Mouse (Mus musculus): Measurements from ENCODE around the gene Bicra. TPM values are rescaled to one million over a fixed set of nuclear protein-coding genes. Genes with fewer than 3 reads are reported as not detected.

Bicra gene
- polyA plus RNA-seq, 1 experiment from 2014 or later: 6.9 TPM

GRCm38 (mm10) chr7:16024603-16025222 lies 23.0 kb downstream of the Bicra start:
- no peak for DNase-seq (ENCODE audit: low spot score)
- no peaks in the 10 kb centered on the region for H3K27me3 ChIP-seq (ENCODE audit: low read depth, poor library complexity, severe bottlenecking)
- no peaks in the 10 kb centered on the region for H3K9me3 ChIP-seq (replicated peaks)
- no peak overlapping the region for H3K4me3 ChIP-seq
- H3K27ac ChIP-seq (replicated peaks): no peak overlapping the region
- WGBS: 92% methylated on average over 8 of the region's 8 CpGs
- peaks cover 18% of the 10 kb centered on the region; the same call in 1 of the 2 replicates for H3K4me1 ChIP-seq
- peaks cover 28% of the 10 kb centered on the region for H3K36me3 ChIP-seq

GRCm38 (mm10) chr7:16019256-16020094 lies 28.2 kb downstream of the Bicra start:
- no peak for DNase-seq (ENCODE audit: low spot score)
- no peaks in the 10 kb centered on the region for H3K27me3 ChIP-seq (ENCODE audit: low read depth, poor library complexity, severe bottlenecking)
- peaks cover 23% of the 10 kb centered on the region for H3K36me3 ChIP-seq
- no peak overlapping the region for H3K4me3 ChIP-seq
- H3K4me1 ChIP-seq: peaks cover 8% of the 10 kb centered on the region; the same call in 1 of the 2 replicates
- no peaks in the 10 kb centered on the region for H3K9me3 ChIP-seq (replicated peaks)
- no peak overlapping the region for H3K27ac ChIP-seq (replicated peaks)
- 95% methylated on average over 5 of the region's 5 CpGs for WGBS

- peaks cover 7% of the 10 kb centered on the region; the same call in 1 of the 2 replicates for H3K4me1 ChIP-seq
- H3K4me3 ChIP-seq: no peak overlapping the region
- H3K27me3 ChIP-seq (ENCODE audit: low read depth, poor library complexity, severe bottlenecking): no peaks in the 10 kb centered on the region
- no peak overlapping the region for H3K27ac ChIP-seq (replicated peaks)
- no peak for DNase-seq (ENCODE audit: low spot score)
- WGBS: 87% methylated on average over 9 of the region's 9 CpGs
- H3K36me3 ChIP-seq: peaks cover 30% of the 10 kb centered on the region
- no peaks in the 10 kb centered on the region for H3K9me3 ChIP-seq (replicated peaks)
These were observed 29.5 kb downstream of the Bicra start for GRCm38 (mm10) chr7:16018016-16018810.

- Histone ChIP-seq H3K4me3 (no peak overlapping the region), H3K27me3 (ENCODE audit: low read depth, poor library complexity, severe bottlenecking) (no peaks in the 10 kb centered on the region), H3K27ac (replicated peaks) (no peak overlapping the region), H3K9me3 (replicated peaks) (no peaks in the 10 kb centered on the region), H3K36me3 (peaks cover 45% of the 10 kb centered on the region), H3K4me1 (no peaks in the 10 kb centered on the region)
- WGBS: 83% methylated on average over 5 of the region's 5 CpGs
- no peak for DNase-seq (ENCODE audit: low spot score)
These were observed 32.3 kb downstream of the Bicra start for GRCm38 (mm10) chr7:16015384-16015783.

- no peak overlapping the region for H3K4me3 ChIP-seq
- no peaks in the 10 kb centered on the region for H3K9me3 ChIP-seq (replicated peaks)
- H3K4me1 ChIP-seq: no peaks in the 10 kb centered on the region
- no peak overlapping the region for H3K27ac ChIP-seq (replicated peaks)
- H3K36me3 ChIP-seq: peaks cover 46% of the 10 kb centered on the region
- DNase-seq (ENCODE audit: low spot score): no peak
- no peaks in the 10 kb centered on the region for H3K27me3 ChIP-seq (ENCODE audit: low read depth, poor library complexity, severe bottlenecking)
- WGBS: 94% methylated on average over 8 of the region's 8 CpGs
These were observed 33.1 kb downstream of the Bicra start for GRCm38 (mm10) chr7:16014521-16015175.

- no peak for DNase-seq (ENCODE audit: low spot score)
- no peaks in the 10 kb centered on the region for H3K4me1 ChIP-seq
- H3K4me3 ChIP-seq: no peak overlapping the region
- peaks cover 53% of the 10 kb centered on the region for H3K36me3 ChIP-seq
- 81% methylated on average over 5 of the region's 5 CpGs for WGBS
- no peaks in the 10 kb centered on the region for H3K27me3 ChIP-seq (ENCODE audit: low read depth, poor library complexity, severe bottlenecking)
- no peak overlapping the region for H3K27ac ChIP-seq (replicated peaks)
- no peaks in the 10 kb centered on the region for H3K9me3 ChIP-seq (replicated peaks)
These were observed 33.9 kb downstream of the Bicra start for GRCm38 (mm10) chr7:16013722-16014275.

- H3K27ac ChIP-seq (replicated peaks): no peak overlapping the region
These were observed 35.0 kb downstream of the Bicra start for GRCm38 (mm10) chr7:16012576-16013263.

GRCm38 (mm10) chr7:16011418-16012085 lies 36.2 kb downstream of the Bicra start:
- H3K4me1 ChIP-seq: no peaks in the 10 kb centered on the region
- H3K9me3 ChIP-seq (replicated peaks): no peaks in the 10 kb centered on the region
- H3K4me3 ChIP-seq: no peak overlapping the region
- 93% methylated on average over 7 of the region's 7 CpGs for WGBS
- H3K36me3 ChIP-seq: peaks cover 62% of the 10 kb centered on the region
- H3K27ac ChIP-seq (replicated peaks): no peak overlapping the region
- no peak for DNase-seq (ENCODE audit: low spot score)
- H3K27me3 ChIP-seq (ENCODE audit: low read depth, poor library complexity, severe bottlenecking): no peaks in the 10 kb centered on the region

More at GRCm38 (mm10) chr7:16012576-16013263, 35.0 kb downstream of the Bicra start:
- 84% methylated on average over 11 of the region's 11 CpGs for WGBS
- H3K4me3 ChIP-seq: no peak overlapping the region
- no peaks in the 10 kb centered on the region for H3K27me3 ChIP-seq (ENCODE audit: low read depth, poor library complexity, severe bottlenecking)
- no peaks in the 10 kb centered on the region for H3K4me1 ChIP-seq
- DNase-seq (ENCODE audit: low spot score): no peak
- H3K36me3 ChIP-seq: peaks cover 60% of the 10 kb centered on the region
- no peaks in the 10 kb centered on the region for H3K9me3 ChIP-seq (replicated peaks)

- DNase-seq (ENCODE audit: low spot score): no peak
- Histone ChIP-seq H3K9me3 (replicated peaks) (no peaks in the 10 kb centered on the region), H3K36me3 (peaks cover 65% of the 10 kb centered on the region), H3K4me1 (no peaks in the 10 kb centered on the region), H3K27me3 (ENCODE audit: low read depth, poor library complexity, severe bottlenecking) (no peaks in the 10 kb centered on the region), H3K27ac (replicated peaks) (no peak overlapping the region), H3K4me3 (no peak overlapping the region)
- WGBS: 91% methylated on average over 5 of the region's 5 CpGs
These were observed 37.1 kb downstream of the Bicra start for GRCm38 (mm10) chr7:16010649-16011048.

GRCm38 (mm10) chr7:16009636-16010035 lies 38.1 kb downstream of the Bicra start:
- H3K27ac ChIP-seq (replicated peaks): no peak overlapping the region
- H3K4me3 ChIP-seq: no peak overlapping the region
- H3K9me3 ChIP-seq (replicated peaks): no peaks in the 10 kb centered on the region
- WGBS: 88% methylated on average over 7 of the region's 7 CpGs
- H3K27me3 ChIP-seq (ENCODE audit: low read depth, poor library complexity, severe bottlenecking): no peaks in the 10 kb centered on the region
- no peak for DNase-seq (ENCODE audit: low spot score)
- peaks cover 57% of the 10 kb centered on the region for H3K36me3 ChIP-seq
- H3K4me1 ChIP-seq: peaks cover 2% of the 10 kb centered on the region

GRCm38 (mm10) chr7:16005020-16005419 lies 42.7 kb downstream of the Bicra start:
- H3K4me3 ChIP-seq: no peak overlapping the region
- no peaks in the 10 kb centered on the region for H3K27me3 ChIP-seq (ENCODE audit: low read depth, poor library complexity, severe bottlenecking)
- H3K4me1 ChIP-seq: peaks cover 6% of the 10 kb centered on the region
- no peak for DNase-seq (ENCODE audit: low spot score)
- H3K9me3 ChIP-seq (replicated peaks): no peaks in the 10 kb centered on the region
- H3K36me3 ChIP-seq: peaks cover 44% of the 10 kb centered on the region
- 90% methylated on average over 3 of the region's 3 CpGs for WGBS
- H3K27ac ChIP-seq (replicated peaks): no peak overlapping the region
